Mouse (Mus musculus): Measurements from ENCODE around the gene Sppl2b. TPM values are rescaled to one million over a fixed set of nuclear protein-coding genes. Genes with fewer than 3 reads are reported as not detected.
"Not testable (repeated sequence)": the region's sequence is repeated elsewhere in the genome, so short reads cannot be mapped to it uniquely, and the experiment has no call there.

Gene Sppl2b
- 10 to 100 TPM; 11.1 to 15.9 (median 14.4) TPM for total RNA-seq (2022)

- peak; percentile 96 for DNase-seq (ENCODE audit: low spot score)
These were observed at the start of gene Sppl2b, which contains the start of gene Lsm7 for GRCm38 (mm10) chr10:80854913-80855748. Gene Sppl2b, plus strand, starts transcription at chr10:80855275. Gene Lsm7, minus strand, starts transcription at chr10:80855209.

DNA sequence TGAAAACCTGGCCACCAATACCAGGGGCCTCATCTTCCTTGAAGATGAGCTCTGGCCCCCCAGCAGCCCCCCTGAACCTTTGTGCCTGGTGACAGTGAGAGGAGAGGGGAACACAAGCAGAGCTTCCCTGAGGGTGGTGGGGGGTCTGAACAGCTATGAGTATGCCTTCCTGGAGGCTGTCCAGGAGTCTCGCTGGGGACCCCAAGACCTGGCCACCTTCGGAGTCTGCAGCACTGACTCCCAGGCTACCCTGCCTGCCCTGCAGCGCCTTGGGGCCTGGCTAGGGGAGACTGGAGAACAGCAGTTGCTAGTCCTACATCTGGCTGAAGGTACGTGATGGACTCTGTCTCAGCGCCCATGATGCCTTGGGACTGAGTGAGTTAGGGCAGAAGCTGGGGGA, 49.8 kb upstream of the Sppl2b start:
- no peak for DNase-seq (ENCODE audit: low spot score)

GRCm38 (mm10) chr10:80805925-80806324, 49.1 kb upstream of the Sppl2b start:
- DNase-seq (ENCODE audit: low spot score), result peak; percentile 47

GRCm38 (mm10) chr10:80806341-80807056, 48.6 kb upstream of the Sppl2b start:
- no peak for DNase-seq (ENCODE audit: low spot score)

GRCm38 (mm10) chr10:80807057-80807627, 47.9 kb upstream of the Sppl2b start:
- DNase-seq (ENCODE audit: low spot score), result peak; percentile 66

GRCm38 (mm10) chr10:80808099-80808984, 46.7 kb upstream of the Sppl2b start:
- no peak for DNase-seq (ENCODE audit: low spot score)

DNA sequence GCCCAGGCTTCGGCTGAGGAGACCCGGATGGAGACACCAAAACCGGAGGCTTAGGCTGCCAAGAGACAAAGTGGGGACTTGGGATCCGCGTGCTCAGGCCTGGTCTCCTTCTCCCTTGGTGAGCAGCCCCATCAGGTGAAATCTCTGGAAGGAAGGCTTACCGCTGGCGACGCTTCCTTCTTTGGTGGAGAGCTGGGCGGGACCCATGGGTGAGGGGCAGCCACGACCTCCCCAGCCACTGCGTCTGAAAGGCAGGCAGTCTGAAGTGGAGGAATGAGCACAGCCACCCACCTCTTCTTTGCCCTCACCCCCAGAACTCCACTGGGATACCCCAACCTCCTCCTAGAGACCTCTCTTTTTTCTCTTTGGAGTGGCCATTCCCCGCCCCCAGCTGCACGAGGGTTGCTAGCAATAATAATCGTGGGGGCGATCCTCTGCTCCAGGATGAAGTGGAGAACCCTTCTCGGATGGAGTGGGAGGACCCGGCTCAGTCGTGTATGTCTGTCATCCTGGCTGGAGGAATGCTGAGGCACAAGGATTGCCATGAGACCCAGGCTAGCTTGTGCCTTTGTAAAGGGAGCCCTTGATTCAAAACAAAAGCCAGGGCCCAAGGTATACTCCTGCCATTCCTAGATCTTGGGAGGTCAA, 46.0 kb upstream of the Sppl2b start:
- no peak for DNase-seq (ENCODE audit: low spot score)

GRCm38 (mm10) chr10:80810084-80810483, 45.0 kb upstream of the Sppl2b start:
- no peak for DNase-seq (ENCODE audit: low spot score)

DNA sequence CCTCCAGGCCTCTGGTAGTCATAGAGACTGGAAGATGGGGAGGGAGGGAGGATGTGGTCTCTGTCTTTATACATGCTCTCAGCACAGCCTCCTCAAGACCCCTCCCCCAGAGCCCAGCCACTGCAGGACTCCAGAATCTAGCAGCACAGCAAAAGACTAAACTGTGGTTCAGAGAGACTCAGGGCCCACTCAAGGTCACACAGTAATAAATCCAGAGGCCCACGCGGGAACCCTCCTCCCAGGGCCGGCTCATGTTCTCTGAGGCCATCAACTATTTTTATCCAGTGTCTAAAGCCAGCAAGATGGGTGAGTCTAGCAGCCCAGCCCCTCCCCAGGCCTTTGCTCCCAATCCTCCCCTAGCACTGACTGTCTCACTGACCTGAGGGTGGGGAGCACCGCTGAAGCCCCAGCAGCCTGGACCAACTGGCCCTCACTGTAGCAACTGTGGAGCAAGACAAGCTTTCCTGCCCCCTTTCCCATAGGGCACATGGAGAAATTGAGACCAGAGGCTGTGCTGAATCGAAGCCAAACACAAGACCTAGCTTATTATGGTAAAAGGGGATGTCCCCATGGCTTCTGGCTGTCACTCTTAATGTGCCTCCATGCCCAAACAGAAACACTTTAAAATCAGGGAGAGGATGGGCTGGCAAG, 42.6 kb upstream of the Sppl2b start:
- no peak for DNase-seq (ENCODE audit: low spot score)

GRCm38 (mm10) chr10:80813366-80813765, 41.7 kb upstream of the Sppl2b start, which contains the start of gene Jsrp1:
Gene Jsrp1, minus strand, starts transcription at chr10:80813498.
- no peak for DNase-seq (ENCODE audit: low spot score)

GRCm38 (mm10) chr10:80814800-80815199, 40.3 kb upstream of the Sppl2b start:
- DNase-seq (ENCODE audit: low spot score), result no peak

GRCm38 (mm10) chr10:80816303-80816702, 38.8 kb upstream of the Sppl2b start:
- not testable (repeated sequence) for DNase-seq (ENCODE audit: low spot score)

DNA sequence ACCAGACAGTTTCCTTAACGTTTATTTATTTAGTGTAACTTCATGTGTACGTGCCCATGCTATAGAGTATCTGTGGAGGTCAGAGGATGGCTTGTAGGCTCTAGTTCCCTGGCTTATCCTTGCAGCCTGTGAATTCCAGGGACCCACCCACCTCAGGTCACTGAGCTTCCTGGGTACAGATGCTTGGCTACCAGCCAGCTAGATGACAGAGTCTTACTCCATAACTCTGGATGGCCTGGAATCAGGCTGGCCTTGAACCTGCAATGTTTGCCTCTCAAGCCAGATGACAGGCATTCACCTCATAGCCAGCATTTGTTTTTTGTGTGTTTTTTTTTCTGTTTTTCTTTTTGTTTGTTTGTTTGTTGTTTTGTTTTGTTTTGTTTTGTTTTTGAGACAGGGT, 37.9 kb upstream of the Sppl2b start:
- no peak for DNase-seq (ENCODE audit: low spot score)

GRCm38 (mm10) chr10:80817955-80818354, 37.1 kb upstream of the Sppl2b start:
- not testable (repeated sequence) for DNase-seq (ENCODE audit: low spot score)

DNA sequence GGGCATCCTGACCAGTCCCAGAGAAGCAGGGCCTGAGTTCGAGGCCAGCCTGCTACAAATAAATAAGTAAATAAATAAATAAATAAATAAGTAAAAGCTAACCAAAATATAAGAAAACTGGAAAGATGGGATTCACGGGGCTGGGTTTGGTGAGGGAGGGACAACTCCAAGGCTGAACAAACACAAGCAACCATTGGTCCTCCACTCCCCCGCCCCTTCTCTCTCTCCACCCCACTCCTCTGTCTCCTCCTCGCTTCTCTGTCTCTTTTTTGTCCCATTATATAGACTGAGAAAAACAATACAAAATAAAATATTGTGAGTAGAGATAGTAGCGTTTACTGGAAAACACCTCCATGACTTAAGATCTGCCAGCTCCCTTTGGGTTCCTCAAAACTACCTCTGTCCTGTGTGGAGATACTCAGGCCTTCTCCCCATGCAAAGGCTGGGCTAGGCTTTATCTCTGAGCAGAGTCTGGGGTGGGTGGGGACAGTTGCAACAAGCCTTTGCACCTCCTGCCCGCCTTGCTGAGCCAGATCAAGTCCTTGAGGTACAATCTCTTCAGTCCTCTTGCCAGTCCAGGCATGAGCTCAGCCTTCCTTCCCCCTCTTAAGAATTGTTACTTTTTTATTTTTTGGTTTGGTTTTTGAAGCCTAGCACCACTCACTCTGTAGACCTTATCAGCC, 36.3 kb upstream of the Sppl2b start:
- no peak for DNase-seq (ENCODE audit: low spot score)

- no peak for DNase-seq (ENCODE audit: low spot score)
These were observed 35.7 kb upstream of the Sppl2b start for GRCm38 (mm10) chr10:80819406-80819805.

- no peak for DNase-seq (ENCODE audit: low spot score)
These were observed 33.1 kb upstream of the Sppl2b start for GRCm38 (mm10) chr10:80821991-80822390.

- no peak for DNase-seq (ENCODE audit: low spot score)
These were observed 32.5 kb upstream of the Sppl2b start for GRCm38 (mm10) chr10:80822528-80822927.

DNA sequence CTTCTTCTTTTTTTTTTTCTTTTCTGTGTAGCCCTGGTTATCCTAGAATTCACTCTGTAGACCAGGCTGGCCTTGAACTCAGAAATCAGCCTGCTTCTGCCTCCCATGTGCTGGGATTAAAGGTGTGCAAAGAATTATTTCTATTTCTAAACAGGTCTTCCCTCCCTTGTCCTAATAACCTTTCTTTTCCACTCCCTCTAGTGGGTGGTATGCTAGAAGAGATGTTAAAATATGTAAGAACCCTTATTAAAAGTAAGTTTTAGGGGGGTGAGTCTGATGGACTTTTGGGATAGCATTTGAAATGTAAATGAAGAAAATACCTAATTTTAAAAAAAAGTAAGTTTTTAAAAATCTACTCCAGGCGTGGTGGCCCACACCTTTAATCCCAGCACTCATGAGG, 31.8 kb upstream of the Sppl2b start:
- DNase-seq (ENCODE audit: low spot score), result no peak

Data from heart, adult 8-10 months (tissue).